Mouse (Mus musculus) G1E (cell line): ENCODE results near the gene Relt.

Experiments used
- CTCF ChIP-seq: IDR thresholded peaks from 2 replicates; pipeline ENCODE4 v1.5.1; 2012; ENCODE audit warnings: low read depth, low read length, inconsistent platforms, mixed read lengths
- GATA1 ChIP-seq: IDR thresholded peaks from 2 replicates; pipeline ENCODE4 v1.6.1; 2012; ENCODE audit warnings: borderline replicate concordance, low read length, inconsistent platforms, mixed read lengths
- GATA2 ChIP-seq: IDR thresholded peaks from 2 replicates; pipeline ENCODE4 v1.6.1; 2012; ENCODE audit warnings: low read depth, low read length, inconsistent platforms, borderline replicate concordance
- POLR2AphosphoS5 ChIP-seq: IDR thresholded peaks from 2 replicates; pipeline ENCODE4 v1.6.1; 2012; ENCODE audit warnings: low read depth, low read length, inconsistent platforms; ENCODE audit not compliant: insufficient replicate concordance
- TAL1 ChIP-seq: conservative IDR thresholded peaks from 2 replicates; pipeline ENCODE4 v1.6.1; 2012; ENCODE audit warnings: low read depth, low read length, inconsistent platforms, mixed read lengths

DNA sequence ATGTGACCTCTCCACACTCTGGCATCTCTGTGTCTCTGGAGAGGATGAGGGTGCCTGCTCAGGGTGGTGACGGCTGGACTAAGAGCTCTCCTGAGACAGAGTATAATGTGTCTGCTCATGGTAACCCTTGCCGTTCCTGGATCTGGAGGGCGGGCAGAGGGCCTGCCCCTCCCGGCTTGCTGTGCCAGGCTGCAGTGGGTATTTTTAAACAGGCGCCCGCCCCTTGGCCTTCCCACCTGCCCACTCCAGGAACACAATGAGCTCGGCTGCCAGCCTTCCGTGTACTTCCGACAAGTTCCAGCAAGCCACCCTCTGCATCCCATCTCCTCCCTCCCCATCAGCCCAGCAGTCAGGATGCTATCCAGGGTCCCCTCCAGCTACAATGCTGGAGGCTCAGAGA, 48.5 kb upstream of the Relt start:
- TF ChIP-seq CTCF (no peak), GATA1 (no peak), POLR2AphosphoS5 (no peak), TAL1 (no peak), GATA2 (no peak)
